Mouse (Mus musculus) ovary, postnatal 10 days (tissue): ENCODE data around the gene Rnf167.

Source experiments
- DNase-seq: peaks from one replicate; pipeline ENCODE4 v3.0.0; 2022; ENCODE audit warnings: low spot score

Gene Rnf167

DNA sequence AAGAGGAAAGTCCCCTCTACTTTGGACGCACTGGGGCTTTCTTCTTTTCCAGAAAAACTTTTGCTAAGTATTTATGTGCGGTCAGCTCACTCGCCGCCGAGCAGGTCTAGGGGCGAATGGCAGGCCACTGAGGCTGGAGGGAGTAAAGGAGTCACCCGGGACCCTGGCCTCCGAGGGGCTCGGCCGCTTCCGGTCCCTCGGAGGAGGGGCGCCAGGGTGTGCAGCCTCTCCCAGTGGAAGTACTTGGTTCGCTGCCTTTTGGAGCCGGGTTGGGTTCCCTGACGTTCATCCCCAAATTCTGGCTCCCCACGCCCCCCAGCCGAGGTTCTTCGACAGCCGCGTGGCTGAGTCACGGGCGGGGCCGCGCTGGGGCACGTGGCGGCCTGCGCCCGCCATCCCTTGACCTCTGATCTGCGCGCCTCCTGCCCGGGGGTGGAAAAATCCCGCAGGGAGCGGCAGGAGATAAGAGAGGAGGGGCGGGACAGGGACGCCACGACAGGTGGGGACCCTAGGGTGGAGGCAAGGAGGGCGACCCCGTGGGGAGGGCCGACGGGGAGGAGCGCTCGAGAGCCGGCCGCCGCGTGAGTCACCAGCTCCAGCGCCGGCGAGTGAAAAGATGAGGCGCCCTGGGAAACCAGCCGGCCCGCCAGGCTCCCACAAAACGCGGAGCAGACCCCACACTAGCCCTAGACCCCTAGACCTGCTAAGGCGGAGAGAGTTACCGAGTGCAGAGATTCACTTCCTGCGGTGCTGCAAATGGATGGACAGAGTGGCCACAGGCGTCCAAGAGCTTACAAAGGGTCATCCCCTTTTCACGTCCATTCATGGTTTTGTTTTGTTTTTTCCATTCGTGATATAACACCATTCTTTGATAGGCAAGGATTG lies 8.8 kb downstream of the Rnf167 start:
- DNase-seq = peak; percentile 48

DNA sequence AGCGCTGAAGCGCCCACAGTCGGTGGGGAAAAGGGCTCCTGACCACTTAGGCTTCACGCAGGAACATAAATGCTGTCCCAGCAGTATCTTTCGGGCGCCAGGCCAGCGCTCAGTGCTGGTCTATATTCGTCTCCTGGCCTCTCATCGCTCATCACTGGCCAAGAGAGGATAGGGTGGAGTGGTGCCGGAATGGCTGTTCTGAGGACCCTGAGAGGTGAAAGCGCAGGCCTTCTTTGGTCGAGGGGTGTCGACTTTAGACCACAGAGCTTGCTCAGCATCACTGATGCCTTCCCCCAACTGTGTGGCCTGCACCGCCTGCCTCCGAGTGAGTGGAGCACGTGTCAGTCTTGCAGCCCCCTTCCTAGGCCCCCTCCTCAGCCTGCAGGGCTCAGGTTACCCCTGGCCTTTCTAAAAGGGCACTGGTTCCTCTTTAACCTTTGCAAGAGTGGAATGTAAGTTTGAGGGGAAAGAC lies 9.5 kb downstream of the Rnf167 start:
- no peak for DNase-seq

DNA sequence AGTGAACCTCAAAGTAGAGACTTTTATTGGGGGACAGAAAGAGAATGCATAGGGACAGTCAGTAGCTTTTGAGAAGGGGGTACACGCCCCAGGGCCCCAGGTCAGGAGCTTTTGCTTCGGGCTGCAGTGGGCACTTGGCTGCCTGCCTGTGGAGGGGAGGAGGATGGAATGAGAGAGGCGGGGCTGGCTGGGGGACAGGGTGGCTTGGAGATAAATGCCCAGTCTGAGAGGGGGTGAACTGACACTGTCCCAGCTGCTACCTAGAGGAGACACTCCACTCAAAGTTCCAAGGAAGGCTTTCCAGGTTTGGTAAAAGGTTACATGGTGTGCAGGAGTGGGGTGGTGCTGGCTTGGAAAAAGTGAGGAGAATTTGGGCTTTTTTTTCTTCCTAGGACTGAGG lies 9.9 kb downstream of the Rnf167 start, which contains the start of gene Eno3:
Eno3 (plus strand) TSS at position 239 of the 400 bp plus-strand sequence.
- no peak for DNase-seq

DNA sequence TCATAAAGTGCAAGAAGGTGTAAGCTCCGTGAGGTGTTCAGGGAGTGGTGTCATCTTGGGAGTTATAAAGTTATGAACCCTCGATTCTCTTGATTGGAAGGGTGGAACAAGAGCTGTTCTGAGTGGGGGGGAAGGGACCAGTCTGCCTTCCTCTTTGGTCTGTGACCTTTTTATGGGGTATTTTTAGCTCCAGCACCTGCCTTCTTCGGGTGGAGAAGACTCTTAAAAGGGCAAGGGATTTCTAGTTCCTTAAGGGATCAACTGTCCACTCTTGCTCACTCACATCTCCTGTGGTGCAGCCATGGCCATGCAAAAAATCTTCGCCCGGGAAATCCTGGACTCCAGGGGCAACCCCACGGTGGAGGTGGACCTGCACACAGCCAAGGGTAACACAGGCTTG lies 10.5 kb downstream of the Rnf167 start:
- no peak for DNase-seq

DNA sequence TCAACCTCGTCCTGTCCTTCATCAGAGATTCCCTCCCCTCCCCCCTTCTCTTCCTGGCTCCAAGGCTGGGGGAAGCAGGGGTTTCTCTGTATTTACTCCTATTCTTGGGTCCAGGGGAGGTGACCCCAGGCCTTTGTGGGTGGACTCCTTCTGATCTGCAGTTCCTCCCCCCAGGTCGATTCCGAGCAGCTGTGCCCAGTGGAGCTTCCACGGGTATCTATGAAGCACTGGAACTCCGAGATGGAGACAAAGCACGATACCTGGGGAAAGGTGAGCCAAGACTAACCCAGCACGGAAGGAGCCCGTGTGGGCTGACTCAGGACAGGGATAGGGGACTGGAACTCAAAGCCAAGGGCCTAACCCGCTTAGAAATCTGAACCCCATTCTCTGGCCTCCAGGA lies 11.0 kb downstream of the Rnf167 start:
- DNase-seq = no peak

DNA sequence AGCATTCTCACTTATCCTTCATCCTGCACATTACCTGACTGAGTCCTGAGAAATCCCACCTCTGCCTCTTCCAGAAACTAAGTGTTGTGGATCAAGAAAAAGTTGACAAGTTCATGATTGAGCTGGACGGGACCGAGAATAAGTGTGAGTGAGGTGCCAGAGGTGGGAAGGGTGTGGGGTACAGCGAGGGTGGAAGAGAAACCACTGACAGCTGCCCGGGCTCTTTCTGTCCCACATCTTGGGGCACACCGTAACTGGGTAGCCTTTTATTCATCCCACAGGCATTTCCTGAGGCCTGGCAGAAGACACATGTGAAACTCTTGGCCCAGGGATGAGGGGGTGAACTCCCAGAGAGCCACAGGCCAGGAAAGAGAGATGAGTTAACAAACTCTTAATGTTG lies 11.5 kb downstream of the Rnf167 start:
- DNase-seq = no peak

DNA sequence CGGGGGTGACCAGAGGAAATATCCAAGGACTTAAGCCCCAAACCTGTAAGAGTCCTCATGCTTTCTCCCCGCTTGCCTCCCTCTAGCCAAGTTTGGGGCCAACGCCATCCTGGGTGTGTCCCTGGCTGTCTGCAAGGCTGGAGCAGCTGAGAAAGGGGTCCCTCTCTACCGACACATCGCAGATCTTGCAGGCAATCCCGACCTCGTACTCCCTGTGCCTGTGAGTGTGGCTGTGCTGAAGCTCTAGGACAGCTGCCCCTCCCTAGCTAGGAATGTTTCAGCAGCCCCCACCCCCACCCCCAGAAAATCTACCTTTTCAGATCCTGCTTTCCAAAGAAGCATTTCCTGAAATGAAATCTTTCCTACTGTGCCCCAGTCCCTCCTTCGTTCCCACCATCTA lies 11.9 kb downstream of the Rnf167 start:
- DNase-seq = no peak

DNA sequence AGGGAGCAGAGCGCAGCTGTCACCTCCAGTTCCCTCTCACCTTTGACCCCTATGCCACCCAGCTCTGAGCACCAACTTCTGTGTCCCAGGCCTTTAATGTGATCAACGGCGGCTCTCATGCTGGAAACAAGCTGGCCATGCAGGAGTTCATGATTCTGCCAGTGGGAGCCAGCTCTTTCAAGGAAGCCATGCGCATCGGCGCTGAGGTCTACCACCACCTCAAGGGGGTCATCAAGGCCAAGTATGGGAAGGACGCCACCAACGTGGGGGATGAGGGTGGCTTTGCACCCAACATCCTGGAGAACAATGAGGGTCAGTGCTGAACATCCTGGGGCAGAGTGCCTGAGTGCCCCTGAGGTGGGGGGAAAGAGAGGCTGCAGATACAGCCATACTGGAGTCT lies 13.5 kb downstream of the Rnf167 start:
- no peak for DNase-seq

DNA sequence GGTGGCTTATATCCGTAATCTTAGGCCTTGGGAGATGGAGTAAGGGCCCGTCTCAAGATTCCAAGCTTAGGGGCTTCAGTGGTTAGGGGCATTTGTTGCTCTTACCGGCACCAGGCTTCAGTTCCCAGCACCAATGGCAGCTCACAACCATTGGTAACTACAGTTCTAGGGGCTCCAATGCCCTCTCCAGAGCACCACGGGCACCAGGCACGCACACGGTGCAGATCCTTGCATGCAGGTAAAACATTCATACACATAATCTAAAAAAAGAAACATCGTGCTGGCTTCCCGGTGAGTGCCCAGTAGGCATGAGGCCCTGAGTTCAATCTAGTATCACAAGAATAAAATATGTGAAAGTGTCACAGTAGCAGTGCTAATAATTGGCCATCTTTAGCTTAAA lies 16.1 kb downstream of the Rnf167 start:
- DNase-seq = no peak

DNA sequence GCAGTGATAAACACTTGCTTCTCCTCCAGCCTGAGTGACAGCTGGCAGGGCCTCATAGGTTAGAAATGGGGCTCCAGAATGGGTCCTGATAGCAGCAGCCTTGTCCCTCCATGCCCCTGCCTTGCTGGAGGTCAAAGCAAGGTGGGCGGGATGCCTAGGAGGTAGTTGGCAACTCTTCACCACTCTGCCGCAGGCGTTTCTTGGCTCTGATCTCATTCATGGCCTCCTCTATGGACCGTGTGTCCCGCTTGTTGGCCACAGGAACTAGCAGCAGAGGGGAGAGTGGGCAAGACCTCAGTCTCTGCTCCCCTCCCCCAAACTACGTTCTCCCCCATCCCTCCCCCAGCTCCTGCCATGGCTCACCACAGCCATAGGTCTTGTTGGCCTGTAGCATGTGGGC lies 16.9 kb downstream of the Rnf167 start:
- DNase-seq = no peak

DNA sequence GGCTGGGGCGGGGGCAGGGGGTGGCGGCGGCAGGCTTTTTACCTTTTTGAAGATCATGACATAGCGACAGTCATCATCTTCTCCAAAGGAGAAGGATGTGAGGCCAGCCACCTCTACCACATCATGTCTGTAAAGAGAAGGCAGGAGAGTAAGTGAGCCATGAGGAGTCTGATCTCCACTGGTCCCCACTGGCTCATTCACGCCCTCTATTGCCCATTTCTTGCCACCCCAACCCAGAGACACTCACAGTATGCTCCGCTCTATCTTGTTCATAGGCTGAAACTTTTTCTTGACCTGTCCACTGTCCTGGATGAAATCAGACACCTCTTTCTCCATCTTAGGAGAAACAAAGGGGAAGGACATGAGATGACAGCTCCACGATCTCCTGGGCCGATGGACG lies 17.7 kb downstream of the Rnf167 start:
- DNase-seq = no peak

DNA sequence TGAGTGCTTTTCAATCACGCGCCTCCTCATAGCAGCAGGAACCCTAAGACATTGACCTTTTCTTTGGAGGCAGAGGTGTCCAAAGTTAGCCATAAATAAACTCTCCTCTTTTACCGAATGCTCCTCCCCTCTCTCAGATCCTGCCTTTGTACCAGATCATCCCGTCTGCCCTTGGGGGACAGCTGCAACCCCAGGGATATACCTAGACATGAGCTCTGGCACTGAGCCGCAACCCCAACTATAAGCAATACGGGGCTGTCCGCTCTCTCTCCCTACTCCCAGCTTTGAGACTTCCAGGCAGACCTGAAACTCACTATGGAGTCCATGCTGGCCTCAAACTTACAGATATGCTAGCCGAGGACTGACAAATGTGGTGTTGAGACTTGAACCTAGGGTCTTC lies 19.7 kb downstream of the Rnf167 start:
- no peak for DNase-seq

DNA sequence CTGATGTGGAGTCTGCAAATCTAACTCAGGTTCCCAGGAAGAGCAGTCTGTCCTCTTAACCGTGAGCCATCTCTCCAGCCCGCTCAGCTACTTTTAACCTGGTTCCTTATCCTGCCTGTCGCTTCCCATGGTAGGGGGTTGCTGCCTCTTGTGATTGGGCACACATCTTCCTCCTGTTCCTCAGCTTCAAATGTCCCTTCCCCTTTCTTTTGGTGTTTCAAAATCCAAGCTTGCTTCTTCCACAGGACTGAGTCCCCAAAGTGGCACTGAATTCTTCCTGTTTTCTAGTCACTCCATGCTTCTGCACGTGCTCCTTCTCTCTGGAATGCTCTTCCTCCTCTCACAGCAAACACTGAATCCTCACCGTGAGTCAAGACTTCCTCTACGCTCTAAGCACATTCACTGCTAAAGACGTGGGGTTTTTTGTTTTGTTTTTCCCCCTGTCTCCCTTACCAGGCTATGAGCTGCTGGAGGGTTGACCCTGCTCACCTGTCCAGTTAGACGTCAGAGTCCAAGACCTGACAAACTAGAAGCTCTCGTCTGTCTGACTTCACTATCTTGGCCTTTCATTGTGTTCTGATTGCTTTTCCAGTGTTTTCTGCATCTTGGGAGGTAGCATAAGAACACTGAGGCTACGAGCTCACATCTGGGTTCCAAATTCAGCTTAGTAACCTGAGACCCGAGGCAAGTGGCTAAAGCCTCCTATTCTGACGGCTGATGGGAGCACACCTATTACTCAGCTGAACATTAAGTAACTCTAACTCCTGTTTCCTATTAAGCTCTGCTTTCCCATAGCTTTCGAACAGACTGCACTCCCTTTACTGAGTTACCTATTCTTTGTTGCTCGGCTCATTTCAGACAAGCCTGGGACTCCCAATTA lies 20.5 kb downstream of the Rnf167 start:
- no peak for DNase-seq

DNA sequence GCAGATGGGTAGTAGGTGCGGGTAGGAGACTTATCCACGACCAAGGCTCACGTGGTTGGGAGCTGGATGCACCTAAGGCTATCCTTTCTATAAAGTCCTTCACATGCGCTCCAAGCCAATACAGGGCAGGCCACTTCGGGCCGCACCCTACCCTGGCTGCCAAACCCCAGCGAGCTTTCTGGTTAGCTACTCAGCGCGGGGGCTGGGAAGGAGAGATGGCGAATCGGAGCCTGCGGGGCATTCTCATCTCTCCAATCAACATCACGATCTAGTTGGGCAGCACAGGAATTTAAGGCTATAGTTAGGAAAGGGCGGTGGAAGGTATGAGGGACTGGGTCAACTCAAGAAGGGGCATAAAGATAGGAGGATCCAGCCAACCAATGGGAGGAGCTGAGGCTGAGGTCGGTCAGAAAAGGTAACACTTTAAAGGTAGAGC lies 21.3 kb downstream of the Rnf167 start:
- peak; percentile 37 for DNase-seq

DNA sequence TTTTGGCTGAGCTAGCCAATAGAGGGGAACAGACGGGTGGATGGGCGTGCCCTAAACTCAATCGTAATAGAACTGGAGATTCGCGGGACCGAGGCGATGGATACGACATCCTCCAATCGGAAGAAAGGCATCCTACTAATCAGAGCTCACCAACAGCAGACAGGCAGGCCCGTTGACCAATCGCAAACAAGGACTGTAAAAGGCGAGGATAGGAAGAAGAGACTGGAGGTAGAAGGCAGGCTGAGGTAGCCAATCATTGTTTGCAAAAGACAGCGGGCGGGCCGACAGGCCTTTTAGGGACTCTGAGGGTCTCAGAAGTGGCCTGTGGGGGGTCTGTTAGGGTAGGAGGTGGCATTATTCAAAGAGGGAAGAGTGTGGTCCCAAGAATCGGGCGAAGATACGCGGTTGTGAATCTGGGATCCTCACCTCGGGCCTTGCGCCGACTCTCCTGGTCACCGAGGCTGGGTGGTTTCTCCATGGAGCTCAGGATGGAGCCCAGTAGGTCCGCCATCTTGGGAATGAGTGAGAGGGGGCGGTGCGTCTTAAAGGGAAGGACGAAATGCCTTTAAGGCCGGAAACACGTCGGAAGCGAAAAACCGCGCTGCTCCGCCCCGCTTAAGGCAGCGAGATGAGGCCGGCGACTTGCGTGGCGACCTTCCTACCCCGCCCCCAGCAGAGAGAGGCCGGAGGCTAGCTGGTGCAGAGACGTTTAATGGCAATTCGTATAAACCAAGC lies 21.9 kb downstream of the Rnf167 start, which contains the start of gene Spag7:
Spag7 (minus strand) TSS at position 646 of the 735 bp plus-strand sequence.
- DNase-seq = peak; percentile 95

DNA sequence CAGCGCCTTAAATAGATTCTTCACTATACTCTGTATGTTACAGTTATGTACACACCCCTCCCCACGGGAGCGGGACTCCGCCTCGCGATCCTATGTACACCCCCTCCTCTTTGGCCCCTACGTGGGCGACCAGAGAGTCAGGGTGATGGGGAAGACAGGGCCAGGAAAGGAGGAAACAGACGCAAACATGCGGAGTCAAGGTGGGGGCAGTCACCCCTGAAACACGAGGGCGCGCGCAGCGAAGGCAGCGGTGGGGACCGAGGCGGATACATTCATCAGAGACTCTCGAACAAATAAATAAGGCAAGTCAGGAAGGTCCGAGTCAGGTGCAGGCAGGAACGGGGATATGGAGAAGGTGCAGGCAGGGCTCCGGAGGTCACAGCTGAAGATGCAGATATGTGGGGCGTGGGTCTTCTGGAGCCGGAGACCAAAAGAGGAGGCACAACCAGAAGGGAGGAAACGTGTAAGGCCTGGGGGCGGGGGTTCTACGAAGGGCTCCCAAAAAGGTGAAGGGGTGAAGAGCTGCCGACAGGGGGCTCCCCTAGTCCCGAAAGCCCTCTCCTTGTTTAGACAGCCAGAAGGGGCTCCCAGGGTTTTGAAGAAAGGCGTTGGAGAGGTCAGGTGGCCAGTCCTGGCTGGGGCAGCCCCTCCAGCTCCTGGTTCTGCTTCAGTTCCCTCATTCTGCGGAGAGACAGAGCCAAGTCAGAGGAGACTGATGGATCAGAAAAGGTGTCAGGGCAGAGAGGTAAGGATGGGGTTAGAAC lies 22.7 kb downstream of the Rnf167 start:
- DNase-seq = peak; percentile 43

DNA sequence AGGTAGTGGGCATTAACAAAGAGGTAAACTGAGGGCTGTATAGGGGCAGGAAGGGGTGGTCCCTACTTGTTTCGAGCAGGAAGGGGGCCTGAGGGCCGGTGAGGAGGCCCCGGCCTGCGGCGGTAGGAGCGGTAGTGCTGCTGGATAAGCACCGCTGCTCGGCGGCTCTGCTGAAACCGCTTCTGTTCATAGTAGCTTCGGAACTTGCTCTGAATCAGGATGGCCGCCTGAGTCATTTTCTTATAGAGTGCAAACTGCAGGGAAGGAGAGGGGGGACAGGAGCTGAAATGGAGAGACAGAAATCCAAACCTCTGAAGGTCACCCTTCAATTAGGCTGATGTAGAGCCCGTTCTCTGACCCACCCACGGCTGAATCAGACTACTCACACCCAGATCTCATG lies 23.4 kb downstream of the Rnf167 start:
- DNase-seq = no peak

DNA sequence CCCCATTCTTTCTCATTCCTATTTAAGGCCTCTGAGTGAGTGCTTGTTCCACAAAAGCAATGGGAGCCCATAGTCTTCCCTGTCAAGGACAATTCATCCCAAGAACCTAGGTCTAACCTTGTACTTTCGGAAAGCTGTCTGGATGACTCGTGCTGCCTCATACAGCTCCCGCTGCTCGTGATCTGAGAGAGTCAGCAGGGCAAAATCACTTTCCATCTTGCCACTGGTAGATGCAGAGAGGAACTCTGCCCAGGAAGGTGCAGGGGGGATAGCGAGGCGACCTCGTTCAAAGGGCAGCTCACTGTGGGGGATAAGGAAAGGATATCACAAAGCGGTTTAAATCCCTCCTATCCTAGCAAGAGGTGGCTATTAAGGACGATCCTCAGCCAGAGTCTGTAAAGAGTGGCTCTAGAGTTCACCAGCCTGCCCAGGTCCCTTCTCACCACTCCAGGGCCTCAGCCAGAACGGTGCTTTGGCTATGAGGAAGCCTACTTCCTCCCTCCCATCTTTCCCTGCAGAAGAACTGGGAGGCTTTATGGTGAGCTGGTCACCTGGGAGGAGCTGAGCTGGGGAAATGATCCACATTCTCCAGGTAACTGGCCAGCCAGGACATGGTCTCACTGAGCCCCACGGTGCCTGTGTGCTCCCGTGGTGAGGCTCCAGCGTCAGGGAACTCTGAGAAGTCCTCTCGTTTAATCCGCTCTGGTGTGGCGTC lies 24.5 kb downstream of the Rnf167 start:
- no peak for DNase-seq

DNA sequence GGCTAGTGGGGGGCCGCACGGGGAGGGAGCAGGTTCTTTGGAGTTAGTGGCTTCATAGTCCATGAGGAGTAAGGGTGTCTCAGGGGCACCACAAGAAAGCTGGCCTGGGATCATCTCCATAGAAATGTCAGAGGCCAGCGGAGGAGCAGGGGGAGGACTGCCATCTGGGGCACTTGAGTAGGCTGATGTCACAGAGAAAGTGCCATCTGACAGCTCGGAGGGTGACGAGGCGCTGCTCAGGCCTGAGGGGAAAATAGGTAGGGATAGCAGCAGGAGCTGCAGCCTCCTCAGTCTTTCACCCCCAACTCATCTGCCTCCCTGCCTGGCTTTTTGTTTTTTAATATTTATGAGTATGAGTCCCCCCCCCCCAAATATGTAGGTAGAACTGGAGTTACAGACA lies 27.0 kb downstream of the Rnf167 start:
- DNase-seq = no peak

DNA sequence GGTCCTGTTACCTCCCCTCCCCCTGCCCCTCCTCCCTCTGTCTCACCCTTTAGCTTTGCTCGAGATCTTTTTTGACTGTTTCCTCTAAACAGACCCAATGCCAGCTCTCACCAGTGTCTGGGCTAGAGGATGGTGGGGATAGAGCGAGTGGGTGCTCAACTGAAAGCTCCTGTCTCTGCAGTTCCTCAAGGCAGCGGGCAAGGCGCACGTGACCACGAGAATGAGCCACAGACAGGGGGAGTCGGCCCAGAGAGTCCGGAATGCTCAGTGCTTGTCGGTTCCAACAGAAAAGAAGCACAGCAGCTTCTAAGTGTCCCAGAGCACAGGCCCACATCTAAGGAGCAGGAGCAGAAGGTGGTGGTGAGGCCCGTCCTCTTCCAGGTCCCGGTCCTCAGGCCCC lies 27.5 kb downstream of the Rnf167 start:
- no peak for DNase-seq

DNA sequence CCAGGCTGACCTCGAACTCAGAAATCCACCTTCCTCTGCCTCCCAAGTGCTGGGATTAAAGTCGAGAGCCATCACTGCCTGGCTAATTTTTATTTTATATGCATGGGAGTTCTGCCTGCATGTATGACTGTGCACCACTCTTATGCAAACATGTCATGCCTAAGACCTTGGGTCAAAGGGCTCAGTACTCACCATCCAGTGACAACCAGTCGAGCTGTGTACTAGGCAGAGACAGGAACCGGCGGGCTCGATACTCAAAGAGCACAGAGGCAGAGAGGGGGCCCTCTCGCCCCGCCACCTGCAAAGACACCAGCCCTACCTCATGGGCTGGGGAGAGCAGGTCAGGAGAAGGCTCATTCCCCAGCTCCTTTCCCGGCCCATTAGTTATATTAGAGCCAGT lies 31.1 kb downstream of the Rnf167 start:
- no peak for DNase-seq
